Mouse (Mus musculus): ENCODE results near the gene Usp7.

Gene Usp7

DNA sequence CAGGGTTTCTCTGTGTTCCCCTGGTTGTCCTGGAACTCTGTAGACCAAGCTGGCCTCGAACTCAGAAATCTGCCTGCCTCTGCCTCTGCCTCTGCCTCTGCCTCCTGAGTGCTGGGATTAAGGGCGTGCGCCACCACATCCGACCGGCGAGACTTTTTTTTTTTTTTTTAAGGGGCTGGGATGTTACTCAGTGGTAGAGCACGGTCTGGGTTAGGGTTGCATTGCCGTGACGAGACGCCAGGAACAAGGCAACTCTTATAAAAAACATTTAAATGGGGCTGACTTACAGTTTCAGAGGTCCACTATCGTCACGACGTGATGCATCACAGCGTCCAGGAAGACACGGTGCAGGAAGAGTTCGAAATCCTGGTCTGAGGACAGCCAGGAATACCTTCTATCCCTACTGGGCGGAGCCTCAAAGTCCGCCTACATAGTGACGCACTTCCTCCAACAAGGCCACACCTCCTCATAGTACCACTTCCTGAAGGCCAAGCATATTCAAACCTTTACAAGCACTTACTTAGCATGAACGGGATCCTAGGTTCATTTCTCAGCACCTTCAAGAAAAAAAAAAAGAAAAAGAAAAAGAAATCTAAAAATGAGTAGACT, at the start of gene Usp7:
Usp7 (minus strand) TSS at position 360 of the 609 bp plus-strand sequence.
- no peak for DNase-seq

GRCm38 (mm10) chr16:8840557-8840956, 48.4 kb upstream of the Usp7 start:
- no peak for DNase-seq

GRCm38 (mm10) chr16:8838921-8839320, 46.8 kb upstream of the Usp7 start:
- no peak for DNase-seq

GRCm38 (mm10) chr16:8837595-8837994, 45.5 kb upstream of the Usp7 start:
- no peak for DNase-seq

DNA sequence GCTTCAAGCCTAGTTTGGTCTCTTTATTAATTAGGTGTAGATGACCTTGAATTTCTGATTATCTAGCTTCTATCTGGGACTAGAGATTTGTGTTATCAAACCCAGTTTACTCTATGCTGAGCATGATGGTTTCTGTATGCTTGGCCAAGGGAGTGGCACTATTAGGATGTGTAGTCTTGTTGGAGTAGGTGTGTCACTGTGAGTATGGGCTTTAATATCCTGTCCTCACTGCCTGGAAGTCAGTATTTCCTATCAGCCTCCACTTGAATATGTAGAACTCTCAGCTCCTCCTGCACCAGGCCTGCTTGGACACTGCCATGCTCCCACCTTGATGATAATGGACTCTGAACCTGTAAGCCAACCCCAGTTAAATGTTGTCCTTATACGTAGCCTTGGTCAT, 44.8 kb upstream of the Usp7 start:
- no peak for DNase-seq

DNA sequence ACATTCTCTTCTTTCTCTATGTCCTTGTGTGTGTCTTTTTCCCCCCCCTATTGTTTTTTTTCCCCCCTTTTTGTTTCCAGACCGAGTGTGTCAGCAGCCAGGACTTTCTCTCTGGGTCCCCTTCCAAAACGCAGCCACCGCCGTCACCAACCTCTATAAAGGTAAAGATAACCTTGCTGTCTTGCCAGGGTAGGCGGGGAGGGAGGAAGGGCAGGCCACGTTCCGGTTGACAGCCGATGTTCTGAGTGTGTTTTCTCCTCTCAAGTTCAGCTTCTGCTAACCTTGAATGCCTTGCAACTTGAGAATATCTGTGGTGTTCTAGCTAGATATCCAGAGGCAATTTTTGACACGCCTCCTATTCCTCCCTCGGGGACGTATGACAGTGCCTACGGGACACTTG, 39.1 kb upstream of the Usp7 start:
- peak; percentile 64 to 69 for DNase-seq

- DNase-seq = peak; percentile 82 to 83
Observed at GRCm38 (mm10) chr16:8830431-8831211, 38.5 kb upstream of the Usp7 start.

DNA sequence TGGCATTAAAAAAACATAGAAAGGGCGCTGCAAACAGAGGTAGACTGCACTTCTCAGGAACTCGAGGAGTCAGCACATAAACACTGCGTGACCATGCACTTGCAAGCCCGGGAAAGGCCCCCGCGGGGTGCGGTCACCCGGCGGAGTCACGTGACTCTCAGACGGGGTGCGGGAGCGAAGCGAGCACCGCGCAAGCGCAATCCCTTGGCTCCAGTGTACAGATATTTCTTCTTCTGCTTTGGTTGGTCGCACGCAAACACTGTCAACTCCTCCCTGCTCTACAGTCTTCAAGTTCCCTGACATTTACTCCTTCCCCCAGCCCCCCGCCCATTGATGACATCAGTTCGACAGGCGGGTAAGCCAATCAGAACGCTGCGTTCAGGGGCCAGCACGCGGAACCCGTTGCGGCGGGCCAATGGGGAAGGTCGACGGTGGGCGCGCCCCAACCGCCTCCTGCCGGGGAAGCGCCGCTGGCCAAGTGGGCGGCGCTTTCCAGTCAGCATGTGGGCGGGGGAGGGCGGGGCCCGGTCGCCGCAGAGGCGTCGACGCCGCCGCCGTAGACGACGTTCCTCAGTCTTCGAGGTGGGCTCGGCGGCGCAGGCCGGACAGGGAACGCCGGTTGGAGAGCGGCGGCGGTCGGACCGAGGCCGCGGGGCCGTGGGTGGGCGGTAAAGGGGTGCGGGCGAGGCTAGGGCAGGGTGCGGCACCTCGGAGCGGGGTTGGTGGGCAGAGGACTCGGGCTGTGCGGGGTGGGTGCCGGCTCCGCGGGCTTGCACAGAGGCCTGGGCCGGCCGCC, 37.7 kb upstream of the Usp7 start, which contains the start of gene 1810013L24Rik:
1810013L24Rik (plus strand) TSS at position 537 of the 796 bp plus-strand sequence.
- DNase-seq = peak; percentile 95 to 97

GRCm38 (mm10) chr16:8828636-8829563, 36.8 kb upstream of the Usp7 start:
- peak in 1 of 2 experiments; percentile 12 for DNase-seq

GRCm38 (mm10) chr16:8827366-8827765, 35.3 kb upstream of the Usp7 start:
- DNase-seq = no peak

- peak; percentile 16 to 19 for DNase-seq
Observed at GRCm38 (mm10) chr16:8823661-8824060, 31.6 kb upstream of the Usp7 start.

GRCm38 (mm10) chr16:8822586-8822985, 30.5 kb upstream of the Usp7 start:
- no peak for DNase-seq

DNA sequence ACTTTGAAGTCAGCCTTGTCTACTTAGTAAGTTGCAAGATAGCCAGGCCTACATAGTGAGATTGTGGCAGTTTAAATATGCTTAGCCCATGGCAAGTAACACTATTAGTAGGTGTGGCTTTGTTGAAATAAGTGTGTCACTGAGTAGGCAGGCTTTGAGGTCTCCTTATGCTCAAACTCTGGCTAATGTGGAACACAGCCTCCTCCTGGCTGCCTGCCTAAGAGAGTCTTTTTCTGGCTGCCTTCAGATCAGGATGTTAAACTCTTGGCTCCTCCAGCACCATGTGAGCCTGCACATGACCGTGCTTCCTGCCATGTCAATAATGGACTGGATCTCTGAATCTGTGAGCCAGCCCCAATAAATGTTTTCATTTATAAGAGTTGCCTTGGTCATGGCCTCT, 29.3 kb upstream of the Usp7 start:
- DNase-seq = no peak

- DNase-seq = no peak
Observed at GRCm38 (mm10) chr16:8817872-8818271, 25.8 kb upstream of the Usp7 start.

DNA sequence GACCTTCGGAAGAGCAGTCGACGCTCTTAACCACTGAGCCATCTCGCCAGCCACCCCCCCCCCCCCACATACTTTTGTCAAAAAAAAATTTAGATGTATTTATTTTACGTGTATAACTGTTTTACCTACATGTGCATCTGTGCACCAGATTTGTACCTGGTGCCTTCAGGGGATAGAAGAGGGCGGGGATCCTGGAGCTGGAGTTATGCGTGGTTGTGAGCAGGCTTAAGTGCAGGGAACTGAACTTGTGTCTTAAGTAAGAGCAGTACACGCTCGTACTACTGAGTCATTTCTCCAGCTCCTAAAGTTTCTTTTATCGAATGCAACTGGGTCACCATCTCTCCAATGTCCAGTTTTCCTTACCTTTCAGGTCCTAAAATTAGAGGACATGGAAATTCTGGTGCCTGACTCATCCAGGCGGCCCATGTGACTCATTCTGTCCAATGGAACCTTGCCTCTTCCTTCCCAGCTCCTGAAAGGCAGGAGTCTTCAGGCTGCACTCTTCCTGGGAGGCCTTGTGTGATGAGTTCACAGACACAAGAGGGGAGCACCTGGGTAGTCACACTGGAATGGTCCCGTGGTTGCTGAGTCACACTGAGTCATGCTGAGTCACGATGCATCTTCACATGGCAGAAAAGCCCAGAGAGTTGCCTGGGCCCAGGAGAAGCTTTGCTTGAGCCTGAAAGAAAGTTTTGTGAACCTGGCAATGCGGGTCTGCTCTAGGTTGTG, 18.5 kb upstream of the Usp7 start:
- no peak for DNase-seq

GRCm38 (mm10) chr16:8806703-8807102, 14.6 kb upstream of the Usp7 start:
- peak; percentile 72 for DNase-seq

GRCm38 (mm10) chr16:8795906-8796305, 3.8 kb upstream of the Usp7 start:
- no peak for DNase-seq

DNA sequence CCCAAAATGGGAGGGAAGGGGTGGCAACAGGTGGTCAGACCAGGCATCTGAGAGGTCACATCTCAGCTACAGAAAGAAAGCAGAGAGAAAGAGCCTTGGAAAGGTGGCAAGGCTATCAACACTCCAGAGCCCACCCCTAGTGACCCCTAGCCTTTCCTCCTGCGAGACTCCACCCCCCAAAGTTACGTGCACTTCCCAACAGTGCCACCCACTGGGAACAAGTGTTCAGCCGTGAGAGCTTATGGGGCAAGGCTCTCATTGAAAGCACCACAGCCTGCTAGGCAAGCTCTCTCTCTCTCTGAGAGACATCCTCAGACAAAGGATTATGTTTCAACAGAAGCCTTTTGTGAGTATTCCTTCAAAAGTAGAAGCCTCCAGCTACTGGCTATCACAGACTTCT, 2.8 kb upstream of the Usp7 start:
- no peak for DNase-seq

DNA sequence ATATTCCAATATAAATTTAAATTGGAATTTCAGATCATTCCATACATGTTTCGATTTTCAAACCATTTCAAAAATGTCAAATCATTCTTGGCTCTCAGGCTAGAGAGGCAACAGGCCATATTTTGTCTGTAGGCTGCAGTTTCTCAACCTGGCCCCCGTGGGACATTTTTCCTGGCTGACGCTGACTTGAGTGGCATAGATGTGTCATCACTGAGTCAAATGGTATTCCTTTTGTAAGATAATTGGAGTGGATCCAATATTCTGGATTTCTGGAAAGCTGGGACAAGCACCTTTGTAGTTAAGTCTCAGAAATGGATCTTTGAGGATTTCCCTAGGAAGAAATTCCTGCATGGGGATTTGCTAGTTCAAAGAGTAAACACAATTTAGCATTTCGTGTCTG, 1.2 kb downstream of the Usp7 start:
- DNase-seq = no peak

DNA sequence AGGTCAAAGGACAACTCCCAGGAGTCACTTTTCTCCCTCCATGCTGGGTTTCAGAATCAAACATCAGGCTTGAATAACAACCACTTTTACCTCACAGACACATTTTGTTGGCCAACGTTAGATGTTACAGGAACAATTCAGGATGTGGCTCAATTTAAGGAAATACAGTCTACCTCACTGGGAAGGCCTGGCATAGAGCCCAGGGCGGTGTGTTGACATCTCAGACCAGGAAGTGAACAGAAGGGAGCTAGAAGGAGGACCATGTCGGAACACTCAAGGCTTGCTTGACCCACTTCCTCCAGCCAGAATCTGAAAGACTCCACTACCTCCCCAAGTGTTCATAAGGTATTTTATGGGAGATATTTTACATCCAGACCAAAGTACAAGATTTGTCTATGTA, 7.4 kb downstream of the Usp7 start:
- DNase-seq = no peak

GRCm38 (mm10) chr16:8783198-8783913, 8.8 kb downstream of the Usp7 start:
- no peak for DNase-seq

Measured in B cell, adult 2 months (primary cell).